Mouse (Mus musculus) kidney, postnatal 4 days (tissue): ENCODE measurements around the gene Prep.
"Not testable (repeated sequence)": the region's sequence is repeated elsewhere in the genome, so short reads cannot be mapped to it uniquely, and the experiment has no call there.

ENCODE experiments used
- DNase-seq, 2 experiments: peaks; one replicate each; pipeline ENCODE4 v3.0.0; 2021; ENCODE audit warnings: mixed read lengths in 2 of 2

The Prep gene

GRCm38 (mm10) chr10:45076585-45076984 is 9.6 kb downstream of the Prep start:
- no peak for DNase-seq

- no peak for DNase-seq
Observed at GRCm38 (mm10) chr10:45077353-45077752, 10.3 kb downstream of the Prep start.

GRCm38 (mm10) chr10:45079756-45080155 is 12.8 kb downstream of the Prep start:
- DNase-seq: no peak

- DNase-seq: no peak
Observed at GRCm38 (mm10) chr10:45080490-45080889, 13.5 kb downstream of the Prep start.

GRCm38 (mm10) chr10:45082730-45083129 is 15.7 kb downstream of the Prep start:
- DNase-seq: peak; percentile 24 to 25

- not testable (repeated sequence) for DNase-seq
Observed at GRCm38 (mm10) chr10:45084002-45084401, 17.0 kb downstream of the Prep start.

- no peak for DNase-seq
Observed at GRCm38 (mm10) chr10:45084471-45084870, 17.5 kb downstream of the Prep start.

- DNase-seq: no peak
Observed at GRCm38 (mm10) chr10:45085315-45085714, 18.3 kb downstream of the Prep start.

GRCm38 (mm10) chr10:45086637-45087036 is 19.6 kb downstream of the Prep start:
- DNase-seq: peak; percentile 60 to 61

- no peak for DNase-seq
Observed at GRCm38 (mm10) chr10:45091462-45092079, 24.6 kb downstream of the Prep start.

- no peak for DNase-seq
Observed at GRCm38 (mm10) chr10:45092080-45093056, 25.4 kb downstream of the Prep start.

GRCm38 (mm10) chr10:45098751-45099150 is 31.7 kb downstream of the Prep start:
- DNase-seq: peak; percentile 55 to 61

GRCm38 (mm10) chr10:45100473-45100872 is 33.5 kb downstream of the Prep start:
- DNase-seq: no peak

GRCm38 (mm10) chr10:45103184-45103583 is 36.2 kb downstream of the Prep start:
- peak; percentile 28 to 39 for DNase-seq

GRCm38 (mm10) chr10:45104098-45104497 is 37.1 kb downstream of the Prep start:
- DNase-seq: peak; percentile 65 to 69

- DNase-seq: no peak
Observed at GRCm38 (mm10) chr10:45104535-45105079, 37.6 kb downstream of the Prep start.

GRCm38 (mm10) chr10:45106541-45106940 is 39.5 kb downstream of the Prep start:
- no peak for DNase-seq

- no peak for DNase-seq
Observed at GRCm38 (mm10) chr10:45107313-45107712, 40.3 kb downstream of the Prep start.

- no peak for DNase-seq
Observed at GRCm38 (mm10) chr10:45109041-45109440, 42.0 kb downstream of the Prep start.

GRCm38 (mm10) chr10:45109974-45110373 is 43.0 kb downstream of the Prep start:
- no peak for DNase-seq

GRCm38 (mm10) chr10:45112927-45113326 is 45.9 kb downstream of the Prep start:
- no peak for DNase-seq

- DNase-seq: peak in 1 of 2 experiments; percentile 14
Observed at GRCm38 (mm10) chr10:45114462-45114861, 47.5 kb downstream of the Prep start.

GRCm38 (mm10) chr10:45116832-45117231 is 49.8 kb downstream of the Prep start:
- DNase-seq: no peak

GRCm38 (mm10) chr10:45118389-45118788 is 51.4 kb downstream of the Prep start:
- DNase-seq: no peak
